Mouse (Mus musculus) cerebellum, adult 9-11 months (tissue): ENCODE measurements around the gene Lck.
"Not testable (repeated sequence)": the region's sequence is repeated elsewhere in the genome, so short reads cannot be mapped to it uniquely, and the experiment has no call there.

Experiments used
- DNase-seq: peaks from one replicate; pipeline ENCODE4 v3.0.0; 2022

Lck gene

DNA sequence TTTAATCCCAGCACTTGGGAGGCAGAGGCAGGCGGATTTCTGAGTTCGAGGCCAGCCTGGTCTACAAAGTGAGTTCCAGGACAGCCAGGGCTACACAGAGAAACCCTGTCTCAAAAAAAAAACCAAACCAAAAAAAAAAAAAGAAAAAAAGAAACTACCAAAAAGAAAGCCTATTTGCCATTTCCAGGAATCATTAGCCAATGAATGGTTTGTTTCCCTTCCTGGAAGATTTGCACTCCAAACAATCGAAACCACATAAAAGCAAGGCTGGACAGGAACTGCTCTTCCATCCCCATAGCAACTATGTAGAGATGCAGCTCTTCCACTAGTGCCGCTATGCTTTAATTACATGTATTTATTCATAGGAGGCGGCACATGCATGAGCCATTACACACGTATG lies 18.9 kb downstream of the Lck start:
- not testable (repeated sequence) for DNase-seq

DNA sequence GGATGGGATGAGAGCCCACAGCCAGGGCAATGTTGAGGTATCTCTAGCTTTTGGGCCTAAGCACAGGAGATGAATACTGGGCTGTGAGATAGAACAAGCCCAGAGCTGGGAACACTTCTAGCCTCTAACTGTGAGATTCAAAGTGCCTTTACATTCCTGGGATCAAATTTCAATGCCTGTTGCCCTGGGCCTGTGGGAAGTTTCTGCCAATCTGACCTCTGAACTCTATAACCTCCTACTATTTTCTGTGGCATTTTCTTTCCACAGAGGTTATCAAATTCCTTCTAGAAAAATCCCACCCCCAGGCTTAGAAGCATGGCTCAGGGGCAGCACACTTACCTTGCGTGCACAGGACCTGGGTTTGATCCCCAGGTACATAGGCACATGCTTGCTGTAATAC lies 23.1 kb downstream of the Lck start:
- DNase-seq: no peak

DNA sequence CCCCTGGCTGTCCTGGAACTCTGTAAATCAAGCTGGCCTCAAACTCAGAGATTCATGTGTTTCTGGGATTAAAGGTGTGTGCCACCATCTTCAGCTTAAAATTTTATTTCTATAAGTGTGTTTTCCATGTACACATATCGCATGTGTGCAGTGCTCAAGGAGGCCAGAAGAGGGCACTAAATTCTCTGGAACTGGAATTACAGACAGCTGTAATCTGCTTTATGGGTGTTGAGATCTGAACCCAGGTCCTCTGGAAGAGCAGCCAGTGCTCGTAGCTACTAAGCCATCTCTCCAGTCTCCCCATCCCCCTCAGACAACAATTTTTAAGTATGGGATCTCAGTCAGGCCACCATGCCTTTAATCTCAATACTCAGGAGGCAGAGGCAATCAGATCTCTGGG lies 24.1 kb downstream of the Lck start:
- no peak for DNase-seq

DNA sequence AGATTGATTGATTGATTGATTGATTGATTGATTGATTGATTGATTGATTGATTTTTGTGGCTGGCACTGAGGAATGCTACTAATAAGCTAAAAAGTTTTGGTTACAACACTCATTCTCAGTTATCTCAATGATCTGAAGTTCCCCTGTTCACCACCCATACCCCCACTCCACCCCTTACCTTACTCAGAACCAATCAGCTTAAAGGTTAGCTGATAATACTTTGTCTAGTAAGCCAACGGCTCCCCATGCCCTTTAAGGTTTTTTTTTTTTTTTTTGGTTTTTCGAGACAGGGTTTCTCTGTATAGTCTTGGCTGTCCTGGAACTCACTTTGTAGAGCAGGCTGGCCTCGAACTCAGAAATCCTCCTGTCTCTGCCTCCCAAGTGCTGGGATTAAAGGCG lies 25.8 kb downstream of the Lck start:
- DNase-seq: not testable (repeated sequence)

DNA sequence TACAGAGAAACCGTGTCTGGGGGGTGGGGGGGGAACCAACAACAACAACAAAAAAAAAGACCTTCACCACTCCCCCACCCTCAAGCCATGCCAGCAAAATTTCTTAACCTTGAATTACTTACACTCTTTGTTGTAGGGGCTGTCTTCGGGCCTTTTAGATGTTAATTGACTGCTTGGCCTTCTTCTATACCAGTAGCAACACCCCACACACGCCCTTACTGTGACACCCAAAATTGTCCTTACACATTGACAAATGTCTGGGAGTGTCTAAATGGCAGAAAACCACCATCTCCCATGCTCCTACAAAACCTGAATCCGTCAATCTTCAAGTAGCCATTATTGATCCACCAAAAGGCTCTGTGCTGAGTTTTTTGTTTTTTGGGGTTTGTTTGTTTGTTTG lies 29.3 kb downstream of the Lck start:
- no peak for DNase-seq

DNA sequence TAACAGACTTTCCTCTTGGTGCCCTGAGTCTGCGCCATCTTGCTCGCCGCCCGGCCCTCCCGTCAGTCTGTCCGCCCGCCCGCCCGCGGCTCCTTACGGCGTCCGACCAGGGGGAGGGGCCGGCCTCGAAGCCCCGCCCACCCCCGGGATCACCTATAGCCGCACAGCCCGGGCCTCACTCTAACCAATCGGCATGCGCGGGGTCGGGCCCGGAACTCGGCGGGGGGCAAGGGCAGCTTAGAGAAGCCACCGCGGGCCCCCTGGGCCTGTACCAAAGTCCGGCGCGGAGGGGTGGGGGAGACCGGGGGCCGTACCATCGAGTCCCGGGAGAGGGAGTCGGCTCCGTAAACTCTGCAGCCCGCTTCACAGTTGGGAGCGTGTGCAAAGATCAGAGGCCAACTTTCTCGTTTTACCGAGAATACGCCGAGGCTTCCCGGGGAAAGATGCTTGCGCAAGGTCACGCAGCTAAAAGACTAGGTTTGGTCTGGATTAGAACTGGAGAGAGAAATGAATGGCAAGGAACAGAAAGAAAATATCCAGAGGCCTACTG lies 30.8 kb downstream of the Lck start, which contains the start of gene Hdac1:
TSS of gene Hdac1 (minus strand) at position 122 of the 550 bp plus-strand sequence.
- peak; percentile 98 for DNase-seq

DNA sequence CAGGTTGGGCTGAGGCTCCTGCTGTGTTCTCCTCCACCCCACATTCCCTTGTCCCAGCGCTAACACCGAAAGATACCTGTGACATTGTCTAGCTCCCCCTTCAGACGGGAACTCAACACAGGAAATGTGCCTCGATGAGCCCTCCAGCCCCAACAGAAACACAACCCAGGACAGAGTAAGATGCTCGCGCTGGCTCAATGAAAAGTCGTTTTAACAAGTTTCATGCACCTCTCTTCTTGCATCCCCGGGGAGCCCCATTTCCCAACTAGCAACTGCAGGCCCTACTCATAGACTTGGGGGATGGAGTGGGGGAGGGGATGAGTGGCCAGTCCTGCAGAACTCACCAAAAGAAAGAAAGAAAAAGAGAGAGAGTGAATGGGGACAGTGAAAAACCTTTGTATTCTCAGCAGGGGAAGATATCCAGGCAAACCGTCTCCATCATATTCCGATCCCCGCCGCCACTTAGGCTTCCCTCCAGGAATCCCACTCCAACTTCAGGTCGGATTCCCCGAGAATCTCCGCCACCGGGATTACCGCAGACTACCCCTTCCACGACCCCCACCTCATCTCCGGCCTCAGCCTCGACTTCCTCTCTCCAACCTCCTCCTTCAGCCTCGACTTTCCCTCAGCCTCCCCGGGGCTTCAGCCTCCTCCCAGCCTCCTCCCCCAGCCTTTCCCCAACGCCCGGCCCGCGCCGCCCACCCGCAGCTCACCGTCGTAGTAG lies 31.4 kb downstream of the Lck start:
- DNase-seq: peak; percentile 49

DNA sequence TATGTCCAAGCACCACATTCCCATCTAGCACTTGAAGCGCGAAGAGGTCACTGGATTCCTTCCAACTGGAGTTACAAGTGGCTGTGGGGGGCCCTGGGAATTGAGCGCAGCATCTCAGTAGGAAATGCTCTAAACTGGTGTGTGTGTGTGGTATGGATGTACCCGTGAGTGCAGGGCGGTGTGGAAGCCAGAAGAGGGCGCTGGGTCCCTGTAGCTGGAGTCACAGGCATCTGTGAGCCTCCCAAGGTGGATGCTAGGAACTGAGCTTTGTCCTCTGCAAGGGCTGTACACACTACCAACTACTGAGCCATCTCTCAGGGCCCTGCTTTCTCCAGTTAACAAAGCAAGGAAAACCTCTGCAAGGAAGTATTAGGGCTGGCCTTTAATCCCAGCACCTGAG lies 33.4 kb downstream of the Lck start:
- peak; percentile 22 for DNase-seq

DNA sequence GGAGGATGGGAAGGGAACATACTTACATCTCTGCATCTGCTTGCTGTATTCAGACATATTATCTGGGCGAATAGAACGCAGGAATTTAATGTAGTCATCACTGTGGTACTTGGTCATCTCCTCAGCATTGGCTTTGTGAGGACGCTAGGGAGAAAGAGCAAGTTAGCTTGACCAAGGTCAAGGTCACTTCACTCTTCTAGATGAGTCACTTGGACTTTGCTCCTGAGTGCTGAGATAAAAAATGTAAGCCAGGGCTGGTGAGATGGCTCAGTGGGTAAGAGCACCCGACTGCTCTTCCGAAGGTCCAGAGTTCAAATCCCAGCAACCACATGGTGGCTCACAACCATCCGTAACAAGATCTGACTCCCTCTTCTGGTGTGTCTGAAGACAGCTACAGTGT lies 44.5 kb downstream of the Lck start:
- not testable (repeated sequence) for DNase-seq

DNA sequence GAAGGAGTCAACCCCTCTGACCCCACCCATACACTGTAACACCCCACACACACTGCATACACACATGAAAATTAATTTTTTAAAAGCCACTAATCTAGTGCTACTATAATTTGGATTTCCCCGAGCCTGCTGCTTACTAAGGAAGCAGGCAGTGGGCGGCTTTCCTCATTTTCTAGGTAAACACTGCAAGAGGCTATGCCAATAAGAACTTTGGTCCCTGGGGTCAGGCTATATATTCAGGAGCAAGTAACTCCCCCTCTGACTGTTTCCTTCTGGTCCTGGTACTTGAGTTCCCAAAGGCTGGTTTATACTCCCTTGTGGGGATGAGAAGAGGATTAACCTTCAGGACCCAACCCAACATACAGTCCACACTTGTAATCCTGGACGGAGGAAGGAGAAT lies 47.6 kb downstream of the Lck start:
- no peak for DNase-seq

DNA sequence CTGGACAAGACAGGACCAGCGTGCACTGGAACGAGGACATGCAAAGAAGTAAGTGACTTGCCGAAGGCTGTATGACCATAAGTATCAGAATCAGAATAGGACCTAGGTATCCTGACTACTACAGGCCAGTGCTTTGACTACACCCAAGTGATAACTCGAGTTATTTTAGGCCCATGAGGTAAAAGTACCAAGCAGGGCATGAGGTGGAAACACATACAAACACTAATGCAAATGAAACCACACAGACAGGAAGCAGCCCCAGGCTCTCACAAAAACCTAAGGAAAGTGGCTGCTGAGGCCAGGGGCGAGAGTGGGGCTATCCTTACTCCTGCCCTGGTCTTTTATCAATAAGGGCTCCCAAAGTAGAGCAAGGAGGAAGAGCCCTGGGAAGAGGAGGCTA lies 48.1 kb downstream of the Lck start:
- no peak for DNase-seq

DNA sequence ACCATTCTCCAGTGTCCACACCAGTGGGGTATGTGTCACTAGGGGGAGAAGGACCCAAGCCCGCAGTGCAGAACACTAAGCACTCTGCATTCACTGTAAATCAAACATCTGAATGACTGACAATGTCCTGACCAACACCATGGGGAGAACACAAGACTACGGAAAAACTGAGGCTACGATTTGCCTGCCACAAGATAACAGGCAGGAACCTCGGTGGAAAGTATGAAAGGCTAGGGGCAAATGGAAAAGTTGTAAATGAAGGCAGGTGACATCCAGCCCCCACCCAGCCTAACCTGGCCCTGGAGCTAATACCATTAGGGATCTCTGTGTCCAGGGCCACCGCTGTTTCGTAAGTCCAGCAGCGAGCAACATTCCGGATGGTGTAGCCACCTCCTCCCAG lies 54.9 kb downstream of the Lck start:
- DNase-seq: no peak

DNA sequence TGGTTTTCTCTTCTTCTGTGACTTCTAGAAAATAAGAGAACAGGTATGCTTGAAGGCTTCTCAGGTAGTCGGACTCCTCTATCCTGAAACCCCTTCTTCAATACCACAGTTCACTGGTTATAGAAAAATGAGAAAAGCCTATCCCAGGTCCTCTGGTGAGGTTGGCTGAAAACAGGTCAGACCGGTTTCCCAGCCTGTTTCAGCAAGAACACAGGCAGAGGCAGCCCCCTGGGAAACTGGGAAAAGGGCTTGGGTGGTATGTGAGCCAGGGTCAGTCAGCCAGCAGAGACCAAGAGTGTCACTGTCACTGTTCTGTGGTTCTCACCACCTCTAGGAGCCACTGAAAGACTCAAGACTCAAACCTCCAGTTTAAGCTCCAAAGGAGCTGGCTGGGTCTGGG lies 56.5 kb downstream of the Lck start:
- DNase-seq: no peak

DNA sequence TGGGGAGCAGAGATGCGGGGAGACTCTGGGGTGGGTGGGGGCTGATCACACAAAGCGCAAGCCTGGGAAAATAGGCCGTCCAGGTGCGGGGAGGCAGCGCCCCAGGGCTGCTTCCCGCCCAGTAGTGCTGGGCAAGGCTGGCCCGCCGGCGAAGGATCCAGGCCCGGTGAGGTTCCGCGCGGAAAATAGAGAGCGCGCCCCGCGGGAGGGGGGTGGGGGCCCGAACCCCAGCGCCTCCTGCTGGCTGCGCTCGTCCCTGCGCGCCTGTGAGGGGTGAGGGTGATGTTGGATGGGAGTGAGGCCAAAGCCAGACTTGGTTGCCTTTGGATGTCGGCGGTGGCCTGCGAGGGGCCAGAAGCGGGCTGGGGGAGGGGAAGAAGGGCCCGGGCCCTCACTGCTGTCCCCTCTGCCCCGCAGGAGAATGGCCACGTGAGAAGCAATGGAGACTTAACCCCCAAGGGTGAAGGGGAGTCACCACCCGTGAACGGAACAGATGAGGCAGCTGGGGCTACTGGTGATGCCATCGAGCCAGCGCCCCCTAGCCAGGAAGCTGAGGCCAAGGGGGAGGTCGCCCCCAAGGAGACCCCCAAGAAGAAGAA lies 59.0 kb downstream of the Lck start:
- DNase-seq: no peak

DNA sequence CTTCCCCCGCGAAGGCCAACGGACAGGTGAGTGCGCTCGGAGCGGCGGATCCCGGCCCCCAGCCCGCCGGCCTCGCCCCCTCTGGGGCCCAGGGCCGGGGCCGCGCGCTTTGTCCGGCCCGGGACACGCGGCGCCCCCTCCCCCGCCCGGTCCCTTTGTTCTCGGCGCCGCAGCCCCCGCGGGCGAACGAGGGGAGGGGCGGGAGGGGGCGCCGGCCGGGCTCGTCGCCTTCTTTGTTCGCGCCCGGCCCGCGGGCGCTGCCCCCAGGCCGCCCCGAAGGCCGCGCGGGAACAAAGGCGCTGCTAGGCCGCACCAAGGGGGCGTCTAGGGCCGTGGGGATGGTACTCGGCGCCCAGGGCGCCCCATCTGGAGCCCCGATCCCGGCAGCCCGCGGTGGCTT lies 59.5 kb downstream of the Lck start:
- no peak for DNase-seq

DNA sequence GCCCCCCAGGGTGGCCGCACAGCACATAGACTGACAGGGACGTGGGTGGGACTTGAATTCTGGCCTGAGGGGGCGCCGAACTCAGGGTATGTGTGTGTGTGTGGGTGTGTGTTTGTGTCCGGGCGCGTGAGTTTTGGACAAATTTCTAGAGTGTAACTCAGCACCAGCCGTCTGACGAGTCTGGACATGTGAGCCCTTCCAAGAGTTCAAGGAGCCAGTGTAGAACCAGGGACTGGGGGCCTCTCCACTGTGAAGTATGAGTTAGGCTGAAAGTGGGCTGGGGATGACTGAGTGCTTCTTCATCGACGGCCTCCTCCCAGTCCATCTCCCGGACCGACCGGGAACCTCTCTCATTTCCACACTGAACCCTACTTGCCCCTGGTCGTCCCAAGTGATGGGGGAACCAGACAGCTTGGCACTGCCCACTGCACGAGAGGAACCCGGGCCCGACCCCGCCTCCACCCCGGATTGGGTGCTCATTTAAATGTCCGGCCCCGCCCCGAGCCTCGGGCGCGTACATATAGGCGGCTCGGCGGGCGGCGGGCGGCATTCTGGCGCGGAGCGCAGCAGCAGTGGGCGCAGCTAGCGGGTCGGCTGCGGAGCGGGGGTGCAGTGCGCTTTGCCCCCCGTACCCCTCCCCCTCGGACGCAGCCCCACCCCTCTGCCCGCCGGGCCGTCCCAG lies 60.2 kb downstream of the Lck start, which contains the start of gene Marcksl1:
TSS of gene Marcksl1 (plus strand) at position 496 of the 682 bp plus-strand sequence.
- no peak for DNase-seq

DNA sequence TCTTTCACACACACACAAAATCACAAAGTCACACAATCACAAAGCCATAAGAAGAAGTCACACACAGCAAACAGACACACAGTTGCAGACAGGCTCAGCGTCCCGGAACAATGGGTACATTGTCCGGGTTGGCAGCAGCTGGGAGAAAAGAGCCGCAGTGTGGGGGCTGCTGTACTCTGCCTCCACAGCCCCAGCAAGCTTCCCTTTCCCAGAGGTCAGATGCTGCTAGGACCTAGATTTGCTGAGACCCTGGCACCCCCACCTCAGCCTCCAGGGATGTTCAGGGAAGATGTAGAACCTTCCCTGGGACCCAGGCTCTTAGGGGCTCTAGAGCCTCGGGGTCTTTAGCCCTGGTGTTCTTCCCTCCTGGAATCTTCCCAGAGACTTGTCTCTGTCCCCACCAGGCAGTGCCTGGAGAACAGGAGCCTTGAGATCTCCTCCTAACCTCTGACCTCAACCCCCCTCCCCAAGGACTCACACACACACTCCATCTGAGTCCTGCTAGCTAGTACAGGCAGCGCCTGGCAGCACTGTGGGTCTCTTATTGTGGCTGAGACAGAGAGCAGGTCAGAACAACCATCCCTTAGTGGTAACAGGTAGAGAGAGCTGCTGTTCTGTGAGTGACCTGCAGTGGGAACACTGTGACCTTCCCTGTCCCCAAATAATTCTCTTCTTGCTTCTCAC lies 61.9 kb downstream of the Lck start:
- DNase-seq: no peak

DNA sequence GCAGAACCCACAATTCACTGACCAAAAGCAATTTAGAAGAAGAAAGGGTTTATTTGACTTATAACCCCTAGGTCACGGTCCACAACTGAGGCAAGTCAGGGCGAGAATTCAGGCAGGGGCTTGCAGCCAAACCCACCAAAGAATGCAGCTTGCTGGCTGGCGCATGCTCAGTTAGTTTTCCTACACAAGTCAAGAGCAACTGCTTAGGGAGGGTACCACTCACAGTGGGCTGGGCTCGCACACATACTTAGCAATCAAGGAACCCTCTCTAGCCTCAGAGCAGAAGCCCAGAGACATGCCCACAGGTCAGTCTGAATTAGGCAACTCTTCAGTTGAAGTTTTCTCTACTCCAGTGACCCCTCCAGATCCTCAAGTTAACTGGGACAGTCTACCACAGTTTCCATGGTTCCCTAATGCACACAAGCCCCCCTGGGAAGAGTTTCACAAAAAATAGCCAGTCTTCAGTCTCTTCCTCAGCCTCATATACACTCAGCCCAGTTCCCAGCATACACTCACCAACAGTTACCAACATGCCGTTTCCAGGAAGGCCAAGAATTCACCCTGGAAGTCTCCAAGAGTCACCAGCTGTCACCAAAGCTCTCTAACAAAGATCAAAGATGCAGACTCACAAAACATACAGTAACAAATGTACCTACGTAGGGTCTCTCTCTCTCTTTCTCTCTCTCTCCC lies 62.6 kb downstream of the Lck start:
- no peak for DNase-seq

DNA sequence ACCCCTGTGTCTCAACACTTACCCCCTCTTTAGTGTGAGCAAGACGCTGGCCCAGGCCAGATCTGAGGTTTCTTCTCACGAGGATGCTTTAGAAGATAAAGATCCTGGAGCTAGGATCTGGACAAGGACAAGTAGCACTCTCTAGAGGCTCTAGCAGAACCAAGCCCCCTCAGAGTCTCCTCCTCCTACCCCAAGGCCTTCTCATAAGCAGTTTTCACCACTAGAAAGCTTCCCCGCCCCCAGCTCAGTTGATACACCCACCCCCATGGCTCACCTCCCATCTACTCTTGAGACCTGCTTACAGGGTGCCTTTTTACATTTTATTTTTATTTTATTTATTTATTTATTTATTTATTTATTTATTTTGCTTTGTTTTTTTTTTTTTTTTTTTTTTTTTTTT lies 63.8 kb downstream of the Lck start:
- no peak for DNase-seq

DNA sequence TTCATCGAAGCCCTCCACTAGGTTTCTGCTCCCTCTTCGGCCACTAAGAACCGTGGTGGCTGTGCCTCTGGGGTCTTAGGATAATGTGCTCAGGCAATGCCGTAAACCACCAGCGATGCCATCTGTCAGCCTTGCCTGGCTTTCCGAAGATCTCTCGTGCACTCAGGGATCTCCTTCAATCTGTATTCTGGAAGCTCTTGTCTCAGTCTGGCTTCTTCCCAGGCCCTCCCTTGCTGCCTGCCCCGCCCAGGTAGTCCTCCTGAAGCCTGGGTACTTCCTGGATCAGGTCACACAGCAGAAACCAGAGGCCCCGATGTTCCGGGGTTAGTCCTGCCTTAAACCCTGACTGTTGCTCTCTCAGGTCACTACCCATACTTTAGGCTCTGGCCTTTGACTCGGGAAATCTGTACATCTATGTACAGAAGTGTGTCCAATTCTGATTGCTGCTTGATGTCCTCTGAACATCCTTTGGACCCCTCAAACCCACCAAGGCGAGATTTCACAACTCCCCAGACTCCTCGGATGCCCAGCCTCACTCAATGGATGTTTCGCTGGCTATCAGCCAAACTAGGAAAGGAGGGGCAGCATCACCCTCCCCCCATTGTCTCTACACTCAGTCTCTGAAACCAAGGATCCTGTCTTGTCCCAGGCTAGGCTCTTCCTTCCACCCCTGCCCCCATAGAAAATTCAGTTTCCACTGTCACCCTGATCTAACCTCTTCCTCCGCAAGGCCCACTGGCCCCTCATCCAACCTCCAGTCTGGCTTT lies 64.4 kb downstream of the Lck start:
- no peak for DNase-seq

DNA sequence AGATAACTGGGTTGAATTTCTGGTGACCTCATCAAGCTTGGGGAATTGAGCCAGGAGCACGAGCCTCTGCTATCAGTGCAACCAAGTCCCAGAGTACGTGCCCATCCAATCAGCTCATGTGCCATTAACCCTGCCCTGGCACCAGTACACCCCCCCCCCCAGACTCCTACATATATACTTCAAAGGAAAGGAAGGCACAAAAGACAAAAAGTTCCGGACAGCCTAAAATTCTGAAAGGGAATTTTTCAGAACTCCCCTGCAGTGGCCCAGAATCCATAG lies 65.3 kb downstream of the Lck start:
- no peak for DNase-seq
